ENCODE assay signal across 10 mouse cellular contexts in genomic region chr15:62161975-62162647, GRCm38 (mm10).
A peak's percentile ranks its signal among the peaks of the same experiment; 100 is the strongest.
DNase-seq lines count a peak whose midpoint lies in the region; ATAC-seq lines count a peak whose summit lies in the region.
"Had no signal": no experiment of that assay in that cellular context is flagged by ENCODE, and none has a peak within 500 bp of the region (broad histone marks: within the 10 kb centered on the region; RNA-seq: fewer than 3 reads in every experiment).

No protein-coding gene starts in this region.

- H3K9ac ChIP-seq in kidney, embryonic 14.5 days (ENCODE audit: low read depth, low read length): no peak overlapping the region
- H3K9ac ChIP-seq in heart, embryonic 12.5 days: no peak overlapping the region
- no peak overlapping the region for H3K9ac ChIP-seq in liver, embryonic 11.5 days (ENCODE audit: low read depth, low read length)
- H3K9ac ChIP-seq: hindbrain, embryonic 14.5 days had no signal

- ATAC-seq in kidney, embryonic 14.5 days (ENCODE audit: low FRiP score, low TSS enrichment): no peak
- no peak for ATAC-seq in heart, embryonic 12.5 days (ENCODE audit: insufficient number of reproducible peaks, low FRiP score)
- no peak for ATAC-seq in liver, embryonic 11.5 days (replicated peaks; ENCODE audit: low FRiP score)

- no peaks in the 10 kb centered on the region for H3K27me3 ChIP-seq in kidney, embryonic 14.5 days (ENCODE audit: control insufficient read depth, insufficient read depth, low read length)
- H3K27me3 ChIP-seq in heart, embryonic 12.5 days (replicated peaks): no peaks in the 10 kb centered on the region
- no peaks in the 10 kb centered on the region for H3K27me3 ChIP-seq in liver, embryonic 11.5 days (replicated peaks; ENCODE audit: control insufficient read depth, insufficient read depth, low read length)

- H3K27ac ChIP-seq in kidney, embryonic 14.5 days (ENCODE audit: low read depth, low read length): no peak overlapping the region
- peak overlapping the region; percentile 2; the same call in 1 of the 2 replicates for H3K27ac ChIP-seq in heart, embryonic 12.5 days (ENCODE audit: poor library complexity, severe bottlenecking)
- H3K27ac ChIP-seq in liver, embryonic 11.5 days (ENCODE audit: low read depth, low read length): peak overlapping the region; percentile 53
- H3K27ac ChIP-seq: hindbrain, embryonic 14.5 days had no signal

- H3K9me3 ChIP-seq in kidney, embryonic 14.5 days (ENCODE audit: control insufficient read depth, low read length): no peaks in the 10 kb centered on the region
- H3K9me3 ChIP-seq in heart, embryonic 12.5 days (replicated peaks): no peaks in the 10 kb centered on the region
- no peaks in the 10 kb centered on the region for H3K9me3 ChIP-seq in liver, embryonic 11.5 days (ENCODE audit: control insufficient read depth, low read length)

- no peak overlapping the region for H3K4me2 ChIP-seq in kidney, embryonic 14.5 days (replicated peaks; ENCODE audit: low read depth, low read length)
- H3K4me2 ChIP-seq in heart, embryonic 12.5 days: peak overlapping the region; percentile 1; the same call in 1 of the 2 replicates
- no peak overlapping the region for H3K4me2 ChIP-seq in liver, embryonic 11.5 days
- H3K4me2 ChIP-seq: hindbrain, embryonic 14.5 days had no signal

- DNase-seq in kidney, adult 11 months: peak; percentile 87
- peak; percentile 30 for DNase-seq in cerebellum, adult 11-12 months
- DNase-seq in liver, embryonic 11.5 days (ENCODE audit: low spot score): no peak
- no peak for DNase-seq in embryo, embryonic 10 days (ENCODE audit: low spot score)
- no peak for DNase-seq in MN1 (ENCODE audit: low spot score)
- DNase-seq in gastrocnemius, postnatal 4 days (ENCODE audit: low spot score in 2 of 2): no peak

- no peak overlapping the region for H3K4me3 ChIP-seq in kidney, embryonic 14.5 days (ENCODE audit: low read length)
- no peak overlapping the region for H3K4me3 ChIP-seq in heart, embryonic 12.5 days
- H3K4me3 ChIP-seq in liver, embryonic 11.5 days (ENCODE audit: low read depth, low read length): no peak overlapping the region
- H3K4me3 ChIP-seq: myocyte had no signal

- no peaks in the 10 kb centered on the region for H3K36me3 ChIP-seq in kidney, embryonic 14.5 days (ENCODE audit: control insufficient read depth, insufficient read depth, low read length)
- no peaks in the 10 kb centered on the region for H3K36me3 ChIP-seq in heart, embryonic 12.5 days
- no peaks in the 10 kb centered on the region for H3K36me3 ChIP-seq in liver, embryonic 11.5 days (ENCODE audit: control insufficient read depth, insufficient read depth, low read length)

- WGBS in kidney, embryonic 14.5 days: 75% methylated on average over 8 of the region's 8 CpGs
- 39% methylated on average over 8 of the region's 8 CpGs for WGBS in heart, embryonic 12.5 days
- WGBS in liver, embryonic 11.5 days: 77% methylated on average over 8 of the region's 8 CpGs

- no peaks in the 10 kb centered on the region; the same call in 1 of the 2 replicates for H3K4me1 ChIP-seq in kidney, embryonic 14.5 days (ENCODE audit: control insufficient read depth, insufficient read depth, low read length)
- peaks cover 15% of the 10 kb centered on the region for H3K4me1 ChIP-seq in heart, embryonic 12.5 days (replicated peaks)
- peaks cover 48% of the 10 kb centered on the region for H3K4me1 ChIP-seq in liver, embryonic 11.5 days (replicated peaks; ENCODE audit: control insufficient read depth, insufficient read depth, low read length)

Comparison
In these comparisons a context has a peak if more than half of its experiments do, and no peak if none do; other contexts are left out.
1. DNase-seq: peak in kidney, adult 11 months (single experiment) and cerebellum, adult 11-12 months (single experiment); none in liver, embryonic 11.5 days (single experiment), embryo, embryonic 10 days (single experiment), MN1 (single experiment) and gastrocnemius, postnatal 4 days (0 of 2).